Comparison of ENCODE assay signal across 9 mouse cellular contexts in genomic region chr7:64052400-64052799, GRCm38 (mm10).
DNase-seq lines count a peak whose midpoint lies in the region; ATAC-seq and TF ChIP-seq lines count a peak whose summit lies in the region.
"Had no signal": no experiment of that assay in that cellular context is flagged by ENCODE, and none has a peak within 500 bp of the region (broad histone marks: within the 10 kb centered on the region; RNA-seq: fewer than 3 reads in every experiment).

No protein-coding gene starts in this region.

- TF ChIP-seq POLR2A in kidney, adult 2 months (IDR thresholded peaks at IDR 0.05; ENCODE audit: low read depth, low read length) = no peak

- H3K9ac ChIP-seq in kidney, embryonic 16.5 days (replicated peaks; ENCODE audit: low read length) = no peak overlapping the region
- H3K9ac ChIP-seq: liver, embryonic 13.5 days had no signal

- no peak for TF ChIP-seq CTCF in kidney, adult 2 months (conservative IDR thresholded peaks at IDR 0.05; ENCODE audit: insufficient read depth, insufficient read length, low read depth, low read length)

- H3K27me3 ChIP-seq in kidney, adult 2 months (replicated peaks; ENCODE audit: control insufficient read depth, insufficient read depth, low read length) = no peaks in the 10 kb centered on the region
- H3K27me3 ChIP-seq in kidney, embryonic 16.5 days (ENCODE audit: insufficient read depth, low read length) = no peaks in the 10 kb centered on the region
- H3K27me3 ChIP-seq: liver, embryonic 13.5 days had no signal

- no peaks in the 10 kb centered on the region for H3K9me3 ChIP-seq in kidney, embryonic 16.5 days (ENCODE audit: low read length)
- H3K9me3 ChIP-seq: liver, embryonic 13.5 days had no signal

- H3K36me3 ChIP-seq in kidney, adult 2 months (ENCODE audit: control insufficient read depth, insufficient read depth, low read length) = no peaks in the 10 kb centered on the region
- no peaks in the 10 kb centered on the region for H3K36me3 ChIP-seq in kidney, embryonic 16.5 days (ENCODE audit: insufficient read depth, low read length)
- H3K36me3 ChIP-seq: liver, embryonic 13.5 days had no signal

- H3K4me1 ChIP-seq in kidney, adult 2 months (ENCODE audit: control insufficient read depth, insufficient read depth, low read length) = 0 out of 2 replicates have a peak, but pooled peaks cover 6% of the 10 kb centered on the region
- H3K4me1 ChIP-seq in kidney, embryonic 16.5 days (ENCODE audit: insufficient read depth, low read length) = peaks cover 9% of the 10 kb centered on the region; the same call in 1 of the 2 replicates

- H3K4me3 ChIP-seq in kidney, adult 2 months (ENCODE audit: insufficient read depth, low read depth, low read length) = no peak overlapping the region
- H3K4me3 ChIP-seq in kidney, embryonic 16.5 days (ENCODE audit: low read length) = no peak overlapping the region
- H3K4me3 ChIP-seq: liver, embryonic 13.5 days had no signal

- no peak overlapping the region for H3K4me2 ChIP-seq in kidney, embryonic 16.5 days (replicated peaks; ENCODE audit: low read depth, low read length)
- H3K4me2 ChIP-seq: liver, embryonic 13.5 days had no signal

- DNase-seq in kidney, adult 2 months = peak; percentile 61
- DNase-seq in adrenal gland, adult 18-20 months (ENCODE audit: low spot score in 2 of 2) = peak; percentile 28 to 45
- DNase-seq in cerebellum, adult 9-10 months = peak; percentile 68
- peak; percentile 43 for DNase-seq in kidney, postnatal 10 days
- DNase-seq in spleen, postnatal 36 days (ENCODE audit: low spot score in 2 of 2) = no peak
- no peak for DNase-seq in spleen, postnatal 14 days (ENCODE audit: low spot score in 2 of 2)
- no peak for DNase-seq in lung, postnatal 14 days
- DNase-seq: liver, embryonic 13.5 days had no signal

- ATAC-seq in kidney, embryonic 16.5 days (ENCODE audit: low FRiP score, low TSS enrichment) = no peak

- no peak overlapping the region for H3K27ac ChIP-seq in kidney, adult 2 months (ENCODE audit: insufficient read depth, low read depth, low read length)
- no peak overlapping the region for H3K27ac ChIP-seq in kidney, embryonic 16.5 days (ENCODE audit: low read length)
- H3K27ac ChIP-seq: liver, embryonic 13.5 days had no signal

- WGBS in kidney, adult 2 months = 84% methylated on average over 9 of the region's 9 CpGs
- WGBS in kidney, embryonic 16.5 days = 91% methylated on average over 9 of the region's 9 CpGs

Comparison
In these comparisons a context has a peak if more than half of its experiments do, and no peak if none do; other contexts are left out.
1. DNase-seq: peak in kidney, adult 2 months (single experiment), adrenal gland, adult 18-20 months (2 of 2), cerebellum, adult 9-10 months (single experiment) and kidney, postnatal 10 days (single experiment); none in spleen, postnatal 36 days (0 of 2), spleen, postnatal 14 days (0 of 2) and lung, postnatal 14 days (single experiment).